Mouse (Mus musculus) spleen, postnatal 10 days (tissue): ENCODE measurements around the gene Zdhhc3.

Source experiments
- DNase-seq, 2 experiments: peaks; one replicate each; pipeline ENCODE4 v3.0.0; 2021 to 2022; ENCODE audit warnings: low spot score in 2 of 2

Gene Zdhhc3

DNA sequence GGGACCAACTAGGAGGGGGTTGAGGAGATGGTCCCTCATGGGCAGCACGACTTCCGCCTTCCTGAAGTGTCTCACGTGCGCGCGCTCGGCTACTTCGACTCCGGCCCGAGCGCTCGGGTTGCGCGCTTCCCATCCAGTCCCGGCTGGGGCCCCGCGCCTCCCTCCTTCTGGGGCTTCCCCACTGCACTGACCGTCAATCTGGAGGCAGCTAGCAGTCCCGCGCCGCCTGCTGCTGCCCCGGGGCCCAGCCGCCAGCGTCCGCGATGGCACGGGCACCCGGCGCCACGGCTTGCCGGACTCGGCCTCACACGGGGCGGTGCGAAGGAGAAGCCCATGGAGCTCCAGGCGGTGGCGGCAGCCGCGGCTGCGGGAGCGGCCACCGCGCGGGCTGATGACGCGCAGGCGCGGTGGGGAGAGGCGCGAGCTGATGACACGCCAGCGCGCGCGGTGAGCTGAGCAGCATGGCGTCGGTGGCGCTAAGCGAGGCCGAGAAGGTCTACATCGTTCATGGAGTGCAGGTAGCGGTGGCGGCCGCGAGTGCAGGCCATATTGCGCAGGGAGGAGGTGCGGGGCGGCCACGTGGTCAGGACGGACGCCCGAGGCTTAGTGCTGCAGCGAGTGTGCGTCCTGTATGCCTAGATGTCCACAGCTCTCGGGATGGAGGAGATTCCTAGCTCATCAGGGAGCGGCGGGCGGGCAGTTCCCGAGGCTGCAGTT, at the start of gene Zdhhc3, which contains the start of gene Exosc7:
TSS of gene Zdhhc3 (minus strand) at position 401 of the 717 bp plus-strand sequence.
TSS of gene Exosc7 (plus strand) at position 411 of the 717 bp plus-strand sequence.
- DNase-seq: peak; percentile 87 to 90

- DNase-seq: no peak
These were observed 48.8 kb upstream of the Zdhhc3 start for GRCm38 (mm10) chr9:123161792-123162191.

DNA sequence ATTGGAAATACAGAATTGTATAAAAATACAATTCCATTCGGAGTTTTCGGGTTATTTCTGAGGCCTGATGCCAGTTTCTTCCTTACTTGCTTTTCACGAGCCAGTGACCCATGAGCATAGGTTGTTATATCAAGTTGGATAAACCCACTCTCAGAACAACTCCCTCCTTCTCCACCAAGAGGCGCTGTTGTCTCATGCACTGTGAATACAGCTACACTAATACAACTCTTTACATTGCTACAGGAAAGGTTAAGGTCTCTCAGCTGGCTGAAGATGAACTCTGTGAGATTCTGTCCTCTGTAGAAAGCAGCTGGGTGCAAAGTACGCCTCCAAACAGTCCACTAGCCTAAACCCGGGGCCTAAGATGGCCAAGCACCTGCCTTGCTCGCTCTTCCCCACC, 46.3 kb upstream of the Zdhhc3 start:
- peak; percentile 21 to 70 for DNase-seq

DNA sequence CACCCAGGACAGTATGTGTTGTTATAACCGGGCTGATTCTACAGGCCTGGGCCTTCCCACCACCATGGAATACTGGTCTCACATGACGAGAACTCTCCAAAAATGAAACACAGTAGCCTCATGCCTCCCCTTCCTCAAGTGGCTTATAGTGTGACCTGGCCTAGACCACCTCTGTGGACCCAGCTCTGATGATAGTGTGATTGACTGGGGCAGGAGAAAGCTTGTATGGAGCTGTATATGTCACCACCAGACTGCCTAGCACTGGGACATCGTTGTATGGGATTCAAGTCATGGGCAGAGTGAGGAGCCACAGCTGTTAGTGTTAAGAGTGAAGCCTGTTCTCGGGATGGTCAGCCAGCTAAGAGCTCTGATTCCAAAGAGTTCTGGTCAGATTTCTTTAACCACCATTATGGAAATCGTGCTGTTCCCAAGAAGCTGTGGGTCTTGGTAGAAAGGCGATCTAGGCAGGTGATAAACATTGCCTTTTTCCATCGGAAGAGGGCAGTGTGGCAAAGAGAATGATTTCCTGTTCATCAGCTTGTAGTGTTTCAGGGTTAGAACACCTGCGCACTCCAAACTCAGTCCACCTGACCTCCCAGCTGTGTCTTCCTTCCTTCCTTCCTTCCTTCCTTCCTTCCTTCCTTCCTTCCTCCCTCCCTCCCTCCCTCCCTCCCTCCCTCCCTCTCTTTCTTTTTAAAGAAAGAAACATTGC, 45.3 kb upstream of the Zdhhc3 start:
- DNase-seq: peak in 1 of 2 experiments; percentile 37

GRCm38 (mm10) chr9:123157699-123158098, 44.7 kb upstream of the Zdhhc3 start:
- DNase-seq: no peak

GRCm38 (mm10) chr9:123156910-123157361, 43.9 kb upstream of the Zdhhc3 start:
- DNase-seq: peak; percentile 33 to 66

DNA sequence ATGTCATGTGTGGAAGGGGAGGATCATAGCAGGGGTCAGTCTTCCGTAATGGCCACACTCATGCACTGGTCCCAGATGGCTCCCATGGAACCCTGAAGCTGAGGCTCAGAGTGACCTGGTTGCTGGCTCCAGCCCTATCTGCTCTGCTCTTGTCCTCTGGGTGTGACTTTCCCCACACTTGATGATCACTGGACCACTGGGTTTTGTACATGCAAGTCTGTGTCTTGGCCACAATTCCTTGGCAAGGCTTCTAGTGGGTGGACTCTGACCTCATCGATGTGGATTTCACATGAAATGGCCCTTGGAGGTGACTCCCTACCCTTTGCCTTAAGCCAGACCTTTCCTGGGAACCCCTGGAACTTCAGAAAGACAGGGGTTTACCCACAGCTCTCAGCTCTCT, 40.1 kb upstream of the Zdhhc3 start:
- no peak for DNase-seq

GRCm38 (mm10) chr9:123152026-123152425, 39.0 kb upstream of the Zdhhc3 start:
- no peak for DNase-seq

- DNase-seq: no peak
These were observed 38.6 kb upstream of the Zdhhc3 start for GRCm38 (mm10) chr9:123151561-123151960.

DNA sequence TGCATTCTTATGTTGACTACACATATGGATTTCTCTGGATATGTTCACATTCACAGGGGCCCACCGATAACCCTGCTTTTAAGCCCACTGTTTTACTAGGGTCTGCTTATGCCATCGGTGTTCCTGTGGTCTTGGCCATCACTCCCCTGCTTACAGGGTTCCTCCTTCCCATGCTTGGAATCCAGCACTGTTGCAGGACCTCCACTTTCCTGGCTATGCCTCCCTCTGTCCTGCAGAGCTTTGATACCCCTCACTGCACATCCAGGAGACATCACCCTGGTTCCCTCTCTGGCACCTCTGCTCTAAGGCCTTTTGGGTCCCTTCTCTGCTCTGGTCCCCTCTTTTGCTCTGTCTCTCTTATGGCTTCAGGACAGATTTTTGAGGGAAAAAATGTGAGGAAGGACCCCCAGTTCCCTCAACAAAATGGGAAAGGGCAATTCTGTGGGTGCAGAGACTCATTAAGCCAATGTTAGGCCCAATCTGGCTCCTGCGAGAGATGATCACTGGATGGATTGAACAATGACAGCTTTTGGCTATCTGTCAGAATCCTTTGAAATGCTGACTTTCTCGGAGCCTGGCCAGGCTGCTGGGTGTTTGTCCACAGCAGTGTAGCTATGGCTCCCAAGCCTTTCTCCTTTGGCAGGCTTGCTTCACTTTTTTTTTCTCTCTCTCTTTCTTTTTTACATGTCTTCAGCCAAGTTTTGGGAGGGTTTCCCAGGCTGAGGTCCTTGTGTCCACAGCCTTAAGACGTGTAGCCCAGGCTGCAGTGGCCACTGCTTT, 37.4 kb upstream of the Zdhhc3 start, which contains the start of gene Clec3b:
TSS of gene Clec3b (plus strand) at position 706 of the 780 bp plus-strand sequence.
- DNase-seq: no peak

- no peak for DNase-seq
These were observed 35.4 kb upstream of the Zdhhc3 start for GRCm38 (mm10) chr9:123148430-123148829.

DNA sequence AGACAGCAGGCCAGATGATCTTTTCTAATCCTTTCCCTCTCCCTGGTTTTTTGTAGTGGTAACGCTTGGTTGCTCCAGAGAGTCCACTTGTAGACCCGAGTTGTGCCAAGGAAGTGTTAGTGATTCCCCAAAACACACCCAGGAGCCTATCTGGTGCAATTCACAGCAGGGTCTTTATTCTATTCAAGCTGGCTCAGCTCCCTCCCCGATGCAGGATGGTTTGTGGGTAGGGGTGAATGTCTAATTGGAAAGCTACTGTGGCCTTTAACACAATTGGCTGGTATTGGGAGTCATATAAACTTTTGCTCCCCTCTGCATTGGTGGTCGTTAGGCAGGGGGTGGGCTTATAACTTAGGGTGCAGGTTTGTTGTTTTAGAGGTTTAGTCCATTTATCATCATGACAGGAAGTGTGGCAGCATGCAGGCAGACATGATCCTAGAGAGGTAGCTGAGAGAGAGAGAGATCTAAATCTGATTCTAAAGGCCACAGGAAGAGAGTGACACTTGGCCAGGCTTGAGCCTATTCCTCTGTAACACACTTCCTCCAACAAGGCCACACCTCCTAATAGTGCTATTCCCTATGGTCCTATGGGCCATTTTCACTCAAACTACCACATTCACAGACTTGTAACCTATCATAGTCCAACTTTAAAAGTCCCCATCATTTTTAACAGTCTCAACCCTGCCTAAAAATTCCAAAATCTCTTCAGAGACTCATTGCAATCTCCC, 27.0 kb upstream of the Zdhhc3 start:
- DNase-seq: no peak

- no peak for DNase-seq
These were observed 26.0 kb upstream of the Zdhhc3 start for GRCm38 (mm10) chr9:123138891-123139474.

DNA sequence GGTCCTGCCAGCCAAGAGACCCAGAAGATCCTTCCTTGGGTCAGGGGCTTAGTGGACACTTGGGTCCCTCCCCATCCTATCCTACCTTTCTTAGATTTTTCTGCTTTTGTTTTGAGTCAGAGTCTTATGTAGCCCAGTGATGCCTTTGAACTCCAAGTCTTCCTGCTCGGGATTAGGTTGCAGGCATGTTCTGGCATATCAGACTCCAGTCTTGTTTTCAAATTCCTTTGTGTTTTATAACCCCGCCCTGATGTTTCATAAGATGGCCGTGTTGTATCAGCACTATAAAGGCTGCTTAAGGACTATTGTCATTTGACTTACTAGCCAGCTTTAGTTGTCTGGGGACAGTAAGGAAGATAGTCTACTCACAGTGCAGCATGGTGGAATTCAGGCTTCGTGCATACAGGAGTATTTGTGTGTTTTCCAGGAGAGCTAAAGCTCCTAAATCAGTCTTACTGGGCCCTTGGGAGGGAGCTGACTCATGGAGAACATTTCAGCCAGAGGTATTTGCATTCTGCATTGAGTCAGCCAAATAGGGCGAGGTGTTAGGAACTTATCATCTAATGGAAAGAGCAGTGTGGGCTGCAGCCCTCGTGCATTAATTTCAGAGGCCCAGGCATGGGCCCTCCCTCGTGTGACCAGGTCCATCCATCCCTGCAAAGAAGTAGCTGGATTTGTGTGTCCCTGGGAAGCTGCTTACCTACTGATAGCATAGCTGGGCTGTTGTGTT, 24.1 kb upstream of the Zdhhc3 start:
- DNase-seq: no peak

DNA sequence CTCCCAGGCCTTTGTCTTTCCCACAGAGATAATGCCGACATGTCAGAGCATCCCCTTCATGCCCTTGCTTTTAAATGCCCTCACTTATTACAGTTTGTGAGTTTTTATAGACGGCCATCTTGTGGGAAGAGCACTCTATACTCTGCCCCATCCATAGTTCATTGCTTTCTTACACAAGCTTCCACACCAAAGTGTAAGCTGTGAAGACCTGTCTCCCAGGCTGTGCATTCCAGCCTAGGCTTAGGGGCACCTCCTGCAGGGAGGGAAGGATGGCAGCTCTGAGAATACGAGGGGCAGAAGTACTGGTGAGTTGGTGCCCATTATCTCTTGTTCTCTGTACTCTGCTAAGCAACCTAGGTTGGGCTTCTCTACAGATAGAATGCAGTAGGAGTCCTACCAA, 20.0 kb upstream of the Zdhhc3 start:
- DNase-seq: no peak

DNA sequence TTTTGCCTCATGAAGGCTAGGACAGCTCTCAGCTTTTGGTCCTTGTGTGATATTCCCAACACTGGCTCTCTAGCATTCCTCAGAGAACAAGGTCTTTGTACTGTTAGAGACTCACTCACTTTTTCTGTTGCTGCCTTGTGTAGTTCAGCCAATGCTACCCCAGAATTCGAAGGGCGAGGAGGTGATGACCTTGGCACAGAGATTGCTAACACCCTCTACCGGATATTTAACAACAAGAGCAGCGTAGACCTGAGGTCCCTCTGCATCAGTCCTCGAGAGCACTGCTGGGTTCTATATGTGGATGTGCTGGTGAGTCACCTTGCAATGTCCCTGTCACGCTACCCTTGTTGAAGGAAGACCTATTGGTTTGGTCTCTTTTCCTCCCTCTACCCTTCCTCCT, 14.7 kb upstream of the Zdhhc3 start:
- DNase-seq: no peak

GRCm38 (mm10) chr9:123124413-123124981, 11.5 kb upstream of the Zdhhc3 start:
- DNase-seq: no peak

- DNase-seq: peak in 1 of 2 experiments; percentile 32
These were observed 10.8 kb upstream of the Zdhhc3 start for GRCm38 (mm10) chr9:123123571-123124412.

DNA sequence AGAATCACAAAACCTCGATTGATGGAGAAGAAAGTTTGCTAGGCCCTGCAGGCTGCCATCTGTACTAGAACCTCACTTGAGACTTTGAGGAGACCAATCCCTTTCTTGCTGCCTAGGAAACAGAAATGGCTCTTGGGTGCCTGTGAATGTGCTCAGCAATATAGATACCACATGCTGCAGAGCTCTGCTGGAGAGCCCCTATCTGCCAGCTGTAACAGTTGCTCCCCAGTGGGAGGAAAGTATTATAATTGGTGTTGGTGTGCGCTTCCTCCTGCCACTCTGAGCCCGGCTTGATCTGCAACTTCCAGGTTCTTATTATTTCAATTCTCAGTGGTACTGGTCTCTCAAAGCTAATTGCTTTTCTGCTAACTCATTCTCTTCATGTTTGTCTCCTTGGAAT, 10.0 kb upstream of the Zdhhc3 start:
- no peak for DNase-seq
